Mouse (Mus musculus): ENCODE data around the gene 1700019D03Rik. TPM values are rescaled to one million over a fixed set of nuclear protein-coding genes. Genes with fewer than 3 reads are reported as not detected.

The 1700019D03Rik gene
- total and polyA plus RNA-seq, 3 experiments, result not detected

GRCm38 (mm10) chr1:53059106-53059505 is 39.1 kb upstream of the 1700019D03Rik start:
- H3K4me3 ChIP-seq (ENCODE audit: control insufficient read depth in 1 of 2, insufficient read depth in 1 of 2, low read depth in 2 of 2, low read length in 2 of 2), result no peak overlapping the region
- no peak for DNase-seq (ENCODE audit: low read depth, low spot score)
- H3K27ac ChIP-seq (ENCODE audit: control insufficient read depth, low read depth, low read length), result no peak overlapping the region
- H3K36me3 ChIP-seq (ENCODE audit: control insufficient read depth in 1 of 2, insufficient read depth in 2 of 2, low read length in 2 of 2), result no peaks in the 10 kb centered on the region
- H3K27me3 ChIP-seq (ENCODE audit: control insufficient read depth in 1 of 2, insufficient read depth in 2 of 2, low read length in 2 of 2), result peaks cover 0 to 3% of the 10 kb centered on the region in 2 experiments; a peak in 3 of 4 replicates
- no peak for TF ChIP-seq MYC (IDR thresholded peaks at IDR 0.05; ENCODE audit: low read depth, low read length)
- no peak for TF ChIP-seq MAFK (IDR thresholded peaks at IDR 0.05; ENCODE audit: borderline replicate concordance, low read depth, low read length)
- TF ChIP-seq ZNF384 (IDR thresholded peaks at IDR 0.05; ENCODE audit: low read depth, low read length), result no peak
- TF ChIP-seq MEF2A (IDR thresholded peaks at IDR 0.05; ENCODE audit: extremely low read depth, insufficient replicate concordance, low read depth, low read length, poor library complexity, severe bottlenecking), result no peak
- TF ChIP-seq ZC3H11A (IDR thresholded peaks at IDR 0.05; ENCODE audit: low read depth, low read length), result no peak
- no peak for TF ChIP-seq TAL1 (IDR thresholded peaks at IDR 0.05; ENCODE audit: low read length)
- no peak for TF ChIP-seq ETS1 (IDR thresholded peaks at IDR 0.05; ENCODE audit: low read depth, low read length)
- no peak for TF ChIP-seq POLR2AphosphoS2 (IDR thresholded peaks at IDR 0.05; ENCODE audit: low read length)
- no peak for TF ChIP-seq GABPA (IDR thresholded peaks at IDR 0.05; ENCODE audit: low read depth, low read length)
- no peak for TF ChIP-seq RAD21 (IDR thresholded peaks at IDR 0.05; ENCODE audit: low read depth, low read length)
- H3K79me2 ChIP-seq (ENCODE audit: control insufficient read depth, insufficient read depth, low read length, poor library complexity), result no peaks in the 10 kb centered on the region
- H3K4me1 ChIP-seq (ENCODE audit: control insufficient read depth in 1 of 2, insufficient read depth in 2 of 2, low read length in 2 of 2), result no peaks in the 10 kb centered on the region
- H3K9me3 ChIP-seq (replicated peaks; ENCODE audit: insufficient read depth, low read length), result no peaks in the 10 kb centered on the region
- H3K9ac ChIP-seq (ENCODE audit: control insufficient read depth, low read depth, low read length, poor library complexity, severe bottlenecking), result no peak overlapping the region

DNA sequence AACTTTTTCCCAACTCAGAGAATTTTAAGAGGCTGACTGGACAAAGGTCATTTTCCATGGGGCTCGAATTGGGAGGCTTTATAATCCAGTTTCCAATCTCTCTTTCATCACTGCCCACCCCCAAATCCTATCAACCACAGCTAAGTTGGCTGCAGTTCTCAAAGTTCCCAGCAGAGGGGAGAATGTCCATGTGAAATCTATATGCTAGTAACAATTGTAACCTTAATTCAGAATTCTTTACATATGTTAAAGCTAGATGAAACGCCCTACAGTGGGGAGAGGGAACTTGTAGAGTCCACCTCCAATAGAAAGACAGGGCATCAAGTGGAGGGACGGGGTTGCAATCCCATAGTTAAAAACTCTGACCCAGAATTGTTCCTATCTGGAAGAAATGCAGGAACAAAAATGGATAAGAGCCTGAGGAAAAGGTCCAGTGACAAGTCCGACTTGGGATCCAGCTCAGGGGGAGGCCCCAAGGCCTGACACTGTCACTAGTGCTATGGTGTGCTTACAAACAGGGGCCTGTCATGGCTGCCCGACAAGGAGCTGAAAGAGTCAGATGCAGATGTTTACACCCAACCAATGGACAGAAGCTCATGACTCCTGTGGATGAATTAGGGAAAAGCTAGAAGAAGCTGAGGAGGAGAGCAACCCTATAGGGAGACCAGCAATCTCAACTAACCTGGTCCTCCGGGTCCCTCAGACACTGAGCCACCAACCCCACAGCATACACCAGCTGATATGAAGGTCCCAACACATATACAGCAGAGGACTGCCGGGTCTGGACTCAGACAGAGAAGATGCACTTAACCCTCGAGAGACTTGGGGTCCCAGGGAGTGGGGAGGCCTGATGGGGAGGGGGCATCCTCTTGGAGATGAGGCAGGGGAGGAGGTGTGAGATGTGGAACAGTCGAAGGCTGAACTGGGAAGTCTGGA is 33.4 kb upstream of the 1700019D03Rik start:
- Histone ChIP-seq H3K79me2 (ENCODE audit: control insufficient read depth, insufficient read depth, low read length, poor library complexity) (no peaks in the 10 kb centered on the region), H3K36me3 (ENCODE audit: control insufficient read depth in 1 of 2, insufficient read depth in 2 of 2, low read length in 2 of 2) (no peaks in the 10 kb centered on the region), H3K4me3 (ENCODE audit: control insufficient read depth in 1 of 2, insufficient read depth in 1 of 2, low read depth in 2 of 2, low read length in 2 of 2) (no peak overlapping the region), H3K27me3 (ENCODE audit: control insufficient read depth in 1 of 2, insufficient read depth in 2 of 2, low read length in 2 of 2) (peaks cover 0 to 3% of the 10 kb centered on the region in 2 experiments; a peak in 2 of 4 replicates), H3K4me1 (ENCODE audit: control insufficient read depth in 1 of 2, insufficient read depth in 2 of 2, low read length in 2 of 2) (no peaks in the 10 kb centered on the region), H3K9ac (ENCODE audit: control insufficient read depth, low read depth, low read length, poor library complexity, severe bottlenecking) (no peak overlapping the region), H3K9me3 (replicated peaks; ENCODE audit: insufficient read depth, low read length) (no peaks in the 10 kb centered on the region), H3K27ac (ENCODE audit: control insufficient read depth, low read depth, low read length) (no peak overlapping the region)
- TF ChIP-seq ZC3H11A (IDR thresholded peaks at IDR 0.05; ENCODE audit: low read depth, low read length) (peak; percentile 86), RAD21 (IDR thresholded peaks at IDR 0.05; ENCODE audit: low read depth, low read length) (peak; percentile 89), MXI1 (IDR thresholded peaks at IDR 0.05; ENCODE audit: low read depth, low read length) (no peak), ELF1 (IDR thresholded peaks at IDR 0.05; ENCODE audit: low read depth, low read length) (no peak), CTCF (IDR thresholded peaks at IDR 0.05 in 2 of 3, conservative IDR thresholded peaks at IDR 0.05 in 1 of 3; ENCODE audit: control insufficient read depth in 1 of 3, insufficient read depth in 1 of 3, low read depth in 2 of 3, low read length in 3 of 3, poor library complexity in 1 of 3, severe bottlenecking in 1 of 3) (peak; percentile 25 to 82 (median 52); a peak in 4 of 6 replicates), SMC3 (IDR thresholded peaks at IDR 0.05; ENCODE audit: low read depth, low read length) (peak; percentile 91)
- peak; percentile 54 for DNase-seq (ENCODE audit: low read depth, low spot score)
